Mouse (Mus musculus) stomach, embryonic 14.5 days (tissue): ENCODE measurements around the gene Elmod3. TPM values are rescaled to one million over a fixed set of nuclear protein-coding genes. Genes with fewer than 3 reads are reported as not detected.

ENCODE experiments used
- ATAC-seq: fragments of 200-750 bp; cut with Nextera tagmentation; 2 replicates; pipeline ENCODE4 v1.8.0; 2017; ENCODE audit warnings: low read depth, moderate TSS enrichment; ENCODE audit not compliant: insufficient number of reproducible peaks, insufficient read depth, low FRiP score
- H3K27ac ChIP-seq: fragments of 300-500 bp; sonication (generic); 2 replicates; pipeline ENCODE4 v1.5.1; 2014; ENCODE audit warnings: mild to moderate bottlenecking, low read length, moderate library complexity, mixed read lengths
- H3K27me3 ChIP-seq: fragments of 300-500 bp; sonication (generic); 2 replicates; pipeline ENCODE4 v1.6.1; 2014; ENCODE audit warnings: low read length, control low read depth, mixed read lengths; ENCODE audit not compliant: control insufficient read depth, insufficient read depth
- H3K36me3 ChIP-seq: fragments of 300-500 bp; sonication (generic); 2 replicates; pipeline ENCODE4 v1.6.1; 2014; ENCODE audit warnings: mild to moderate bottlenecking, control low read depth, low read length, moderate library complexity, mixed read lengths; ENCODE audit not compliant: control insufficient read depth, insufficient read depth
- H3K4me1 ChIP-seq: fragments of 300-500 bp; sonication (generic); 2 replicates; pipeline ENCODE4 v1.6.1; 2014; ENCODE audit warnings: low read length, control low read depth, mixed read lengths; ENCODE audit not compliant: control insufficient read depth, insufficient read depth
- H3K4me2 ChIP-seq: fragments of 300-500 bp; sonication (generic); replicated peaks from 2 replicates; pipeline ENCODE4 v1.6.1; 2014; ENCODE audit warnings: low read depth, low read length, control low read depth
- H3K4me3 ChIP-seq: fragments of 300-500 bp; sonication (generic); 2 replicates; pipeline ENCODE4 v1.5.1; 2014; ENCODE audit warnings: low read depth, low read length, control low read depth
- H3K9ac ChIP-seq: fragments of 300-500 bp; sonication (generic); replicated peaks from 2 replicates; pipeline ENCODE4 v1.6.1; 2014; ENCODE audit warnings: low read depth, mild to moderate bottlenecking, control low read depth, low read length, moderate library complexity, mixed read lengths
- H3K9me3 ChIP-seq: fragments of 300-500 bp; sonication (generic); 2 replicates; pipeline ENCODE4 v1.6.1; 2016; ENCODE audit warnings: low read depth, low read length, control low read depth; ENCODE audit not compliant: control insufficient read depth
- WGBS: fragments of 180-500 bp; shearing (Covaris S2); extraction: QIAGEN DNeasy Blood & Tissue Kit; methylation state at CpG from one replicate; pipeline ENCODE4 v1.1.7; 2014; 5-methylcytosine and 5-hydroxymethylcytosine counted together
- polyA plus RNA-seq: library from polyadenylated mRNA; unstranded; fragments of >200 nt; fragmentation: Nextera tagmentation; extraction: Ambion mirVana; gene quantifications from 2 replicates; pipeline ENCODE4 v1.2.1, GENCODE M21; 2014

Elmod3 gene
- polyA plus RNA-seq, 1 experiment from 2014 or later = 19.0 TPM

- ATAC-seq = no peak
- Histone ChIP-seq H3K27me3 (no peaks in the 10 kb centered on the region), H3K9ac (no peak overlapping the region), H3K27ac (no peak overlapping the region), H3K36me3 (peaks cover 45% of the 10 kb centered on the region), H3K4me1 (peaks cover 7% of the 10 kb centered on the region; the same call in 1 of the 2 replicates), H3K9me3 (no peaks in the 10 kb centered on the region), H3K4me2 (no peak overlapping the region), H3K4me3 (no peak overlapping the region)
- WGBS = 84% methylated on average over 6 of the region's 6 CpGs
These were observed 33.5 kb upstream of the Elmod3 start for GRCm38 (mm10) chr6:72631700-72632099.

DNA sequence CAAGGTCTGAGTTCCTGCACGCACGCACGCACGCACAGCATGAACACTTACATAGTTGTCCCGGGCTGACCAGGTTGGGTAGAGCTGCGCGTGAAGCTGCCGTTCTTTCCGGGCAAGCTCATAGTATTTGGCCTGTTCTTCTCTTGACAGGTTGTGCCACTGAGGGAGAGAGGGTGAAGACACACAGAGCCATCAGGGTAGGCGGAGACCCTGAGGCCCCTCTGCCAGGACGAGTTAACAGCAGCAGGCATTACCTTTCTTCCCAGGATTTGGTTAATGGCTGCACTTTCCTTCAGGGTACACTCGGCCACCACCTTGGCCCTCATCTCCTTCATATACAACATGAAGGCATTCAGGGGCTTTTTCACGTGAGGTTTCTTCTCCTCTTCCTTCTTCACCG lies 32.7 kb upstream of the Elmod3 start:
- no peak overlapping the region for H3K9ac ChIP-seq
- WGBS = 87% methylated on average over 14 of the region's 14 CpGs
- H3K27ac ChIP-seq = no peak overlapping the region

DNA sequence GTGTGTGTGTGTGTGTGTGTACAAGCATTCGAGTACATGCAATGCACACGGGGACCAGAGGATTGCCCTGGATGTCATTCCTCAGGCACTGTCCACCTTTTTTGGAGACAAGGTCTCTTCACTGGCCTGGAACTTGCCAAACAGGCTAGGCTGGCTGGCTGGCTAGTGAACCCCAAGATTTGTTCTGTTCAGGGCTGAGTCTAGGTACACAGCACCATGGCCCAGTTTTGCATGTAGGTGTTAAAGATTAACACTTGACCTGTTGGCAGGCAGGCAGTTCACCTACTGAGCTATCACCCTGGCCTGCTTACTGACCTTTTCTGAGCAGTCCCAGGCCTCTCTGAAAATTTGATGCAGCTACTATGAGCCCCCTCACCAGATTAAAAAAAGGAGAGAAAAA lies 32.2 kb upstream of the Elmod3 start:
- H3K27me3 ChIP-seq = no peaks in the 10 kb centered on the region

More for the DNA sequence above, 32.7 kb upstream of the Elmod3 start:
- Histone ChIP-seq H3K4me1 (no peaks in the 10 kb centered on the region), H3K4me3 (no peak overlapping the region), H3K27me3 (no peaks in the 10 kb centered on the region), H3K36me3 (peaks cover 51% of the 10 kb centered on the region), H3K4me2 (no peak overlapping the region), H3K9me3 (no peaks in the 10 kb centered on the region)
- no peak for ATAC-seq

DNA sequence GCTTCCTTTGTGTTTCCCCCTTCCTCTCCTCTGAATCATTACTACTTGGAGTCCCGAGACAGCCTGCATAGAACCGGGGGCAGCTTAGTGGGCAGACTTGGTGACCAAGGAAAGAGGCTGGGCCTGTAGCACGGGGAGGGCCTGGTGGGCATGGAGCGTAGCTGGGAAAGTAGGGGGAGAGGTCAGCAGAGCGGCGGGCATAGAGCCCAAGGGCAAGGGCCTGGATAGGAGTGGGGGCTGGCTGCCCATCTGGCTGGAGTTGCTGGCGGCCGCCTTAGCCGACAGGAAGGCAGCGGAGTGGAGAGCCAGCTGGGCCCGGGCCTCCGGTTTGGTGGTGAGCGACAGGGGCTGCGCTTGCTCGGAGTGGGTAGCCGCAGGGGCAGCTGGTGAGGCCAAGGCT lies 29.1 kb upstream of the Elmod3 start:
- peaks cover 46% of the 10 kb centered on the region for H3K36me3 ChIP-seq

More for the DNA sequence above, 32.2 kb upstream of the Elmod3 start:
- no peak for ATAC-seq
- Histone ChIP-seq H3K9ac (no peak overlapping the region), H3K4me3 (no peak overlapping the region), H3K4me2 (no peak overlapping the region), H3K4me1 (no peaks in the 10 kb centered on the region), H3K9me3 (no peaks in the 10 kb centered on the region), H3K27ac (no peak overlapping the region), H3K36me3 (peaks cover 51% of the 10 kb centered on the region)
- WGBS = 77% methylated on average over 2 of the region's 2 CpGs

DNA sequence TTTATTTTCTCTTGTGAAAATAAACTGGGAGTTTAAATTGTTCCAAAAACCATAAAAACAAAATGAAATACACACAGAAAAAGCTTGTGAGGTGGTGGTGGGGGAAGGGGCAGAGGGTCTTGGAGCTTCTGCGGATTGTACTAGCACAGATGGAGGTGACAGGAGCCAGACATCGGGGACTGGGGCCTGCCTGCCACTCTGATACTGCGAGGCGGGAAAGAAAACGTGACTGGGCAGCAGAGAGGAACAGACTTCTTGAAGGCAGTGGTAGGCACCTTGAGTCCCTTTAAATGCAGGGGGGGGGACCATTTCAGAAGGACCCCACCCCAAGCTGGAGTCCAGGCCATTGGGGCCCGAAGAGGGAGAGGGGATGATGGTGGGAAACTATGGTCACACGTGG lies 28.2 kb upstream of the Elmod3 start:
- Histone ChIP-seq H3K9ac (no peak overlapping the region), H3K4me1 (no peaks in the 10 kb centered on the region), H3K27ac (no peak overlapping the region), H3K9me3 (no peaks in the 10 kb centered on the region), H3K27me3 (no peaks in the 10 kb centered on the region), H3K36me3 (peaks cover 41% of the 10 kb centered on the region), H3K4me3 (no peak overlapping the region), H3K4me2 (no peak overlapping the region)
- ATAC-seq = no peak
- 77% methylated on average over 7 of the region's 7 CpGs for WGBS

More for the DNA sequence above, 29.1 kb upstream of the Elmod3 start:
- H3K9me3 ChIP-seq = no peaks in the 10 kb centered on the region
- H3K27ac ChIP-seq = no peak overlapping the region
- H3K4me1 ChIP-seq = no peaks in the 10 kb centered on the region
- H3K4me2 ChIP-seq = no peak overlapping the region
- WGBS = 86% methylated on average over 16 of the region's 16 CpGs
- no peaks in the 10 kb centered on the region for H3K27me3 ChIP-seq
- no peak for ATAC-seq
- H3K4me3 ChIP-seq = no peak overlapping the region
- H3K9ac ChIP-seq = no peak overlapping the region

DNA sequence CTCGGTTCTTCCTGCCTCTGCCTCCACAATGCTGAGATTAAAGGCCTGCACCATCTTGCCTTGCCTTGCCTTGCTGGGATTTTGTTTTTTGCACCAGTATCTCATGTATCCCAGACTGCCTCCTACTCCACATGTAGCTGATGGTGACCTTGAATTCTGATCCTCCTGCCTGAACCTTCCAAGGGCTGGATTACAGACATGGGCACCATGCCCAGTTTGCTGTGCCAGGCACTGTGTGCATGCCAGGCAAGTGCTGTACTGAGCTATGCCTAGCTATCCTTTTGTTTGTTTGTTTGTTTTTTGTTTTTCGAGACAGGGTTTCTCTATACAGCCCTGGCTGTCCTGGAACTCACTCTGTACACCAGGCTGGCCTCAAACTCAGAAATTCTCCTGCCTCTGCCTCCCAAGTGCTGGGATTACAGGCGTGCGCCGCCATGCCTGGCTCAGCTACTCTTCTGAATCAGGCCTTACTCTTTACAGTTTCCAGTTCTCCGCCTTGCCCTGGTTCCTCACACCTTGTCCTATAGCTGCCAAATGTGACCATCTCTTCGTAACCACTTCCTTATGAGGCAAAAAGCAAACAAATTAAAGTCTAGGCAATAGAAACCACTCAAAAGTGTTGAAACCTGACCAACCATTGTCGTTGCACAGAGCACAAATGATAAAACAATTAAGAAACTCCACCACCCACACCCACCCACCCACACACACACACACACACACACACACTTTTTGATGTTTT lies 25.6 kb upstream of the Elmod3 start:
- Histone ChIP-seq H3K4me3 (no peak overlapping the region), H3K36me3 (peaks cover 20% of the 10 kb centered on the region), H3K27ac (no peak overlapping the region), H3K4me2 (no peak overlapping the region), H3K4me1 (no peaks in the 10 kb centered on the region), H3K27me3 (no peaks in the 10 kb centered on the region), H3K9me3 (no peaks in the 10 kb centered on the region), H3K9ac (no peak overlapping the region)
- no peak for ATAC-seq
- 89% methylated on average over 8 of the region's 8 CpGs for whole genome bisulfite sequencing

DNA sequence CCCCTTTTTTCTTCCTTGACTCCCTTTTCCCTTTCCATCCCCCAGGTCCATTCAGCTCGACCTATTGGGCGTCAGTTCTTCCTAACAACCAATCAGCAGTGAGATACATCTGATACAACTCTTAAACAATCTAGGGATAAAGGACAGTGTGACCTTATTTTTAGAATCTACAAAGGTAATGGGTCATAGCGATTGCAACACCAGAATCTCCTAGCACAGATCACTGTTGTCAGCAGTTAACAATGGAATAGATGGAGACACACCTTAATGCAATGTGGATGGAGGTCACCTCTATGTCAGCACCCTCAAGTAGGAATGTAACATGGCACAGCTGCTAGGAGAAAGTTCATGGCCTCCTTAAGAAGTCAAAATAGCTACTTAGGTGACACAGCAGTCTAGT lies 24.7 kb upstream of the Elmod3 start:
- no peaks in the 10 kb centered on the region for H3K27me3 ChIP-seq
- no peaks in the 10 kb centered on the region for H3K9me3 ChIP-seq
- no peak overlapping the region for H3K9ac ChIP-seq
- H3K36me3 ChIP-seq = peaks cover 14% of the 10 kb centered on the region
- no peak overlapping the region for H3K4me2 ChIP-seq
- WGBS = 44% methylated on average over 3 of the region's 3 CpGs
- H3K4me3 ChIP-seq = no peak overlapping the region
- H3K27ac ChIP-seq = no peak overlapping the region
- no peak for ATAC-seq
- no peaks in the 10 kb centered on the region for H3K4me1 ChIP-seq

DNA sequence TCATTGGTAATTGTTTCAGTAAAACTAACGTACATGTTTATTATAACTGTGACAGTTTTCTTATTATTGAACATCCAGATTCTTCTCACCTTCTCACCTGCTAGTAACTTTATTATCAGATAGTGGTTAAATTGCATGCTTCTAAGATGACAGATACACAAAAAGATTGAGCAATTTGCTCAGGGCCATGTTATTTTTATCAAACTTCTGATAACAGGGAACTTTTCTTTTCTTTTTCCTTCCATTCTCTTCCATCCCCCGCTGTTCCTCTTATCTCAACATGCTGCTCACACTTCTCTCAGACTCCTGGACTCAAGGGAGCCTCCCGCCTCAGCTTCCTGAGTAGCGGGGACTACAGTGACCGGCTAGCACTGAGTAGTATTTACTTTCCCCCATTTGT lies 22.7 kb upstream of the Elmod3 start:
- Histone ChIP-seq H3K36me3 (no peaks in the 10 kb centered on the region; the same call in 1 of the 2 replicates), H3K9me3 (no peaks in the 10 kb centered on the region), H3K27ac (no peak overlapping the region), H3K9ac (no peak overlapping the region), H3K4me3 (no peak overlapping the region), H3K27me3 (no peaks in the 10 kb centered on the region), H3K4me1 (peaks cover 7% of the 10 kb centered on the region; the same call in 1 of the 2 replicates), H3K4me2 (no peak overlapping the region)
- ATAC-seq = no peak
- 76% methylated on average over 5 of the region's 5 CpGs for WGBS
